Mouse (Mus musculus) layer of hippocampus, adult 8-10 months (tissue): Measurements from ENCODE around the gene Dnajb12. TPM values are rescaled to one million over a fixed set of nuclear protein-coding genes. Genes with fewer than 3 reads are reported as not detected.

Experiments
- DNase-seq, 2 experiments: peaks; one replicate each; pipeline ENCODE4 v3.0.0; 2022; ENCODE audit warnings: low spot score in 2 of 2
- total RNA-seq, 4 experiments: library from RNA; stranded (reverse); gene quantifications; 2 replicates each; pipeline ENCODE4 v1.2.4; 2022

Dnajb12 gene
- total RNA-seq, 4 experiments from 2014 or later, result 51.1 to 55.4 (median 52.6) TPM

GRCm38 (mm10) chr10:59918111-59918510, 38.8 kb downstream of the Dnajb12 start:
- no peak for DNase-seq

- DNase-seq, result no peak
Observed at GRCm38 (mm10) chr10:59919494-59920181, 40.3 kb downstream of the Dnajb12 start.

GRCm38 (mm10) chr10:59920485-59920809, 41.1 kb downstream of the Dnajb12 start:
- no peak for DNase-seq

- DNase-seq, result peak; percentile 59 to 75
Observed at GRCm38 (mm10) chr10:59920810-59921681, 41.7 kb downstream of the Dnajb12 start.

- DNase-seq, result no peak
Observed at GRCm38 (mm10) chr10:59923493-59923892, 44.1 kb downstream of the Dnajb12 start.

GRCm38 (mm10) chr10:59924305-59924704, 44.9 kb downstream of the Dnajb12 start:
- no peak for DNase-seq

- DNase-seq, result no peak
Observed at GRCm38 (mm10) chr10:59929205-59929604, 49.8 kb downstream of the Dnajb12 start.

- DNase-seq, result no peak
Observed at GRCm38 (mm10) chr10:59930996-59931395, 51.6 kb downstream of the Dnajb12 start.

- DNase-seq, result no peak
Observed at GRCm38 (mm10) chr10:59932521-59932920, 53.2 kb downstream of the Dnajb12 start.

- DNase-seq, result no peak
Observed at GRCm38 (mm10) chr10:59934039-59934438, 54.7 kb downstream of the Dnajb12 start.

GRCm38 (mm10) chr10:59936058-59936856, 56.9 kb downstream of the Dnajb12 start:
- DNase-seq, result no peak

- no peak for DNase-seq
Observed at GRCm38 (mm10) chr10:59938662-59939061, 59.3 kb downstream of the Dnajb12 start.

- no peak for DNase-seq
Observed at GRCm38 (mm10) chr10:59939081-59939480, 59.7 kb downstream of the Dnajb12 start.

GRCm38 (mm10) chr10:59942281-59942846, 63.0 kb downstream of the Dnajb12 start:
- no peak for DNase-seq

- peak; percentile 76 to 83 for DNase-seq
Observed at GRCm38 (mm10) chr10:59942847-59943420, 63.6 kb downstream of the Dnajb12 start.

- DNase-seq, result peak; percentile 78 to 87
Observed at GRCm38 (mm10) chr10:59943421-59943989, 64.1 kb downstream of the Dnajb12 start.

- no peak for DNase-seq
Observed at GRCm38 (mm10) chr10:59945416-59945815, 66.1 kb downstream of the Dnajb12 start.

- no peak for DNase-seq
Observed at GRCm38 (mm10) chr10:59946362-59946761, 67.0 kb downstream of the Dnajb12 start.

GRCm38 (mm10) chr10:59947296-59948073, 68.1 kb downstream of the Dnajb12 start:
- no peak for DNase-seq
